Mouse (Mus musculus) heart, embryonic 11.5 days (tissue): ENCODE measurements around the gene Hivep3. TPM values are rescaled to one million over a fixed set of nuclear protein-coding genes. Genes with fewer than 3 reads are reported as not detected.

ENCODE experiments used
- ATAC-seq: fragments of 200-750 bp; cut with Nextera tagmentation; replicated peaks from 2 replicates; pipeline ENCODE4 v1.8.0; 2017; ENCODE audit warnings: moderate library complexity; ENCODE audit not compliant: insufficient number of reproducible peaks, low FRiP score, low TSS enrichment
- H3K27ac ChIP-seq: fragments of 300-500 bp; sonication (generic); 2 replicates; pipeline ENCODE4 v1.5.1; 2014; ENCODE audit warnings: mild to moderate bottlenecking, low read depth, low read length
- H3K27me3 ChIP-seq: fragments of 300-500 bp; sonication (generic); 2 replicates; pipeline ENCODE4 v1.6.1; 2014; ENCODE audit warnings: mild to moderate bottlenecking, low read length, mixed read lengths; ENCODE audit not compliant: control insufficient read depth, insufficient read depth
- H3K36me3 ChIP-seq: fragments of 300-500 bp; sonication (generic); 2 replicates; pipeline ENCODE4 v1.6.1; 2014; ENCODE audit warnings: mild to moderate bottlenecking, low read length, moderate library complexity, mixed read lengths; ENCODE audit not compliant: control insufficient read depth, insufficient read depth
- H3K4me1 ChIP-seq: fragments of 300-500 bp; sonication (generic); 2 replicates; pipeline ENCODE4 v1.6.1; 2014; ENCODE audit warnings: low read length; ENCODE audit not compliant: control insufficient read depth, insufficient read depth
- H3K4me2 ChIP-seq: fragments of 300-500 bp; sonication (generic); 2 replicates; pipeline ENCODE4 v1.6.1; 2014; ENCODE audit warnings: mild to moderate bottlenecking, moderate library complexity
- H3K4me3 ChIP-seq: fragments of 300-500 bp; sonication (generic); 2 replicates; pipeline ENCODE4 v1.5.1; 2014; ENCODE audit warnings: low read depth, low read length
- H3K9ac ChIP-seq: fragments of 300-500 bp; sonication (generic); 2 replicates; pipeline ENCODE4 v1.6.1; 2014; ENCODE audit warnings: mild to moderate bottlenecking, low read depth, low read length, moderate library complexity
- H3K9me3 ChIP-seq: fragments of 300-500 bp; sonication (generic); replicated peaks from 2 replicates; pipeline ENCODE4 v1.6.1; 2016; ENCODE audit warnings: low read length; ENCODE audit not compliant: control insufficient read depth
- WGBS: fragments of 180-500 bp; shearing (Covaris S2); extraction: QIAGEN DNeasy Blood & Tissue Kit; methylation state at CpG from one replicate; pipeline ENCODE4 v1.1.7; 2014; ENCODE audit not compliant: insufficient replicate concordance; 5-methylcytosine and 5-hydroxymethylcytosine counted together
- polyA plus RNA-seq: library from polyadenylated mRNA; unstranded; fragments of >200 nt; fragmentation: Nextera tagmentation; extraction: Ambion mirVana; gene quantifications from 2 replicates; pipeline ENCODE4 v1.2.1, GENCODE M21; 2014

Gene Hivep3
- 4.8 and 6.7 TPM in 2 replicates for polyA plus RNA-seq

DNA sequence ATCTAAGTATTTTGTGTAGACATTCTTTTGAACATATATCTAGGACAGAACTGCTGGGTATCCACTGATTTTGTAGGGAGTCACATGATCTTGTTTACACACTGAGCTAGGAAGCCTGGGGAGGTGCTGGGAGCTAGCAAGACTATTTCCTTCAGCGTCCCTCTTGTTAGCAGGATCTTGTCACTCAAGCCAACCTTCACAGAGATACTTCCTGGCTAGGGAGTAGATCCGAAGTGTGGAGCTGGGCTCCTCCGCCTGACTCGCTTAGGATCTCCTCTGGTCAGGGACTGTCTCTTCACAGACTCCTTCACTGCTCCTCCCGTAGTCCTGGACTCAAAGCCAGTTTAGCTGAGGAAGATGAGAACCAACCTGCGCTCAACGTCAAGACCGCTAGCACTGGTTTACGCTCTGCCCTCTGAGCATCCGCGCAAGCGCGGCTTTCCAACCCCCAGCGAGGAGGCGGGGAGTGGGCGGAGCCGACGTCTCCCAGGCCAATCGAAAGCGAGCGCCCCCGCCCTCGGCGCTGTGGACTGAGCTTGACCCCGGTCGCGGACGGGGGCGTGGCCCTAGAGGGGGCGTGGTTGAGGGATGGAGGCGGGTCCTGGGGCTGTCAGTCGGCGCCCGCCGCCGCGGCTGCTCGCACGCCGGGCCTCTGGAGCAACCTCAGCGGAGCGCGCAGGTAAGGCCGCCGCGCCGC is at the start of gene Hivep3:
TSS of gene Hivep3 (plus strand) at position 601 of the 697 bp plus-strand sequence.
- no peaks in the 10 kb centered on the region for H3K9me3 ChIP-seq
- peak within 1 kb of the TSS; percentile 42 for H3K27ac ChIP-seq
- peak within 1 kb of the TSS; percentile 95 for H3K4me2 ChIP-seq
- H3K4me3 ChIP-seq, result peak within 1 kb of the TSS; percentile 64
- H3K4me1 ChIP-seq, result 0 out of 2 replicates have a peak, but pooled peaks cover 2% of the 10 kb centered on the region
- peak within 1 kb of the TSS; percentile 69 for H3K9ac ChIP-seq
- peaks cover 22% of the 10 kb centered on the region for H3K27me3 ChIP-seq
- H3K36me3 ChIP-seq, result no peaks in the 10 kb centered on the region
- ATAC-seq, result peak; percentile 99
- WGBS, result under 1% methylated on average over 40 of the region's 47 CpGs

- no peaks in the 10 kb centered on the region for H3K4me1 ChIP-seq
- no peaks in the 10 kb centered on the region for H3K27me3 ChIP-seq
Measured at GRCm38 (mm10) chr4:119685746-119686145, 47.8 kb upstream of the Hivep3 start.

DNA sequence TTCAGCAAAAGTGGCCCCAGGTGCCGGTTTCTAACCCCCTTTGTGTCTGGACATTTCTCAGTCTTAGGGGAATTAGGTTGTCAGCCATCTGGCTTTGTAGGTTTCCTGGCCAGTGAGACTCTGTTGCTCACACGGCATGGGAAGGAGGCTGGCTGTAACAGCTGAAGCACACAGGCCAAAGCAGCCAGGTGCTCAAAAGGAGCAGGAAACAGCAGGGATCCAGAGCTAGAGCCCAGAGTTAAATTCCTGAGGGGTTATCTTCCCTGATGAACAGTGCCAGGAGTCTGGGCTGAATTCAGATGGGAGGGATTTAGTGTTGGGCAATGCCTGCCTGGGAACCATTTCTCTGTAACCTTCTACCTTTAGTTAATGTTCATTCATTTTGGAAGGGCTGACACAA is 35.2 kb upstream of the Hivep3 start:
- no peak overlapping the region for H3K9ac ChIP-seq
- H3K4me2 ChIP-seq, result no peak overlapping the region
- no peak overlapping the region for H3K27ac ChIP-seq
- 58% methylated on average over 2 of the region's 2 CpGs for WGBS
- H3K9me3 ChIP-seq, result 0 out of 2 replicates have a peak, but pooled peaks cover 3% of the 10 kb centered on the region
- H3K27me3 ChIP-seq, result peaks cover 2% of the 10 kb centered on the region; the same call in 1 of the 2 replicates
- H3K36me3 ChIP-seq, result no peaks in the 10 kb centered on the region
- no peak for ATAC-seq
- H3K4me1 ChIP-seq, result no peaks in the 10 kb centered on the region
- no peak overlapping the region for H3K4me3 ChIP-seq

More at GRCm38 (mm10) chr4:119685746-119686145, 47.8 kb upstream of the Hivep3 start:
- Histone ChIP-seq H3K9ac (no peak overlapping the region), H3K4me3 (no peak overlapping the region), H3K27ac (no peak overlapping the region), H3K36me3 (no peaks in the 10 kb centered on the region), H3K9me3 (no peaks in the 10 kb centered on the region), H3K4me2 (no peak overlapping the region)
- ATAC-seq, result no peak
- 65% methylated on average over 2 of the region's 2 CpGs for WGBS

DNA sequence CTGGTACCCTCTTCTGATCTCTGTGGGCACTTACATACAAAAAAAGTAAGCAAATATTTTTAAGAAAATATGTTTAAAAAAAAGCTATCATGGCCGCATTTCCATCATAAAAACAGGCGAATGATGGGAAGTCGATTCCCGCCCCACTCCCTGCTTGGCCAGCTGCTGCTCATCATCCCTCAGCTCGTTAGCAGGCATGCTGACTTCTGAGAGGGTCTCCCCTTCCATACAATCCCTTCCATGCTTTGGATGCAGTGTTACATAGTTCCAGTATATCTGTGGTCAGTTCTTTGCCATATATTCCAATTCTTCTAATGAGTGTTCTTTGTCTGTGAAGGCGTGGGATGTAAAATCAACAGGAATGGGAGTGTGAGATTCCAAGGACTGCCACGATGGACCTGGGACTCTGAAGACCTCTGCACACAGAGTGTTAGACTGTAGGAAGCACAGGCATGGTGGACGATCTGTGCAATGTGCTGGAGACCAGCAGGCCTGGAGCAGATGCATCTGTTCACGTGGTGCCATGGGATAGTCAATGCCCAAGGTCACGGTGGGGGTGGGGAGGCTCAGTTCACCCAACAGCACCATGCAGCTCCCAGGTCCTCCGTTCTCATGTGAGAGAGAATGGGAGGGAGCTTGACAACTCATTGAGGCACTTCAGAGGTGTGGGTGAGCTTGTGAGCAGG is 32.2 kb upstream of the Hivep3 start:
- Histone ChIP-seq H3K27ac (no peak overlapping the region), H3K9me3 (0 out of 2 replicates have a peak, but pooled peaks cover 3% of the 10 kb centered on the region), H3K9ac (no peak overlapping the region), H3K4me1 (no peaks in the 10 kb centered on the region), H3K4me3 (no peak overlapping the region), H3K36me3 (no peaks in the 10 kb centered on the region), H3K27me3 (peaks cover 2% of the 10 kb centered on the region; the same call in 1 of the 2 replicates), H3K4me2 (no peak overlapping the region)
- 82% methylated on average over 11 of the region's 11 CpGs for WGBS
- no peak for ATAC-seq

DNA sequence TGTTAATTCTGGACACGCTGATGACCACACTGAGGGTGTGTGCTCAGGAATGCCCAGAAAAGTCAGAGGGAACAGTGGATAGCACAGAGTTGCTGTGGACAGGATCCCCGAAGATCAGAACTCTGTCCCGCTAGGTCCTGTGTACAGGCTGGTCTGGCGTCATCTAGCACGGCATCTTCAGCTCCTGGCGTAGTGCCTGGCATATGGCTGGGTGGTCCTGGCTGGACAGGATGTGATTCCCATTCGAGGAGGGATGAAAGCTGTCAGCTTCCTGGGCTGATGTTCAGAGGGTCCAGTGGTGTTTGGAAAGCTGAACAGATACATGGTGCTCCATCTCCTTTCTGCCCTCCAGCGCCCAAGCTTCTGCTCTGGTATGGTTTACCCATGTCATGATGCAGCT is 29.6 kb upstream of the Hivep3 start:
- WGBS, result 77% methylated on average over 8 of the region's 8 CpGs
- no peak overlapping the region for H3K9ac ChIP-seq
- H3K27ac ChIP-seq, result no peak overlapping the region
- H3K4me1 ChIP-seq, result no peaks in the 10 kb centered on the region
- no peaks in the 10 kb centered on the region for H3K36me3 ChIP-seq
- 0 out of 2 replicates have a peak, but pooled peaks cover 3% of the 10 kb centered on the region for H3K9me3 ChIP-seq
- ATAC-seq, result no peak
- peaks cover 2% of the 10 kb centered on the region; the same call in 1 of the 2 replicates for H3K27me3 ChIP-seq
- no peak overlapping the region for H3K4me3 ChIP-seq
- no peak overlapping the region for H3K4me2 ChIP-seq

GRCm38 (mm10) chr4:119707326-119707725 is 26.3 kb upstream of the Hivep3 start:
- ATAC-seq, result no peak
- 75% methylated on average over 5 of the region's 5 CpGs for WGBS
- Histone ChIP-seq H3K9ac (no peak overlapping the region), H3K9me3 (no peaks in the 10 kb centered on the region), H3K27me3 (peaks cover 2% of the 10 kb centered on the region; the same call in 1 of the 2 replicates), H3K4me3 (no peak overlapping the region), H3K27ac (no peak overlapping the region), H3K36me3 (no peaks in the 10 kb centered on the region), H3K4me2 (no peak overlapping the region), H3K4me1 (no peaks in the 10 kb centered on the region)

DNA sequence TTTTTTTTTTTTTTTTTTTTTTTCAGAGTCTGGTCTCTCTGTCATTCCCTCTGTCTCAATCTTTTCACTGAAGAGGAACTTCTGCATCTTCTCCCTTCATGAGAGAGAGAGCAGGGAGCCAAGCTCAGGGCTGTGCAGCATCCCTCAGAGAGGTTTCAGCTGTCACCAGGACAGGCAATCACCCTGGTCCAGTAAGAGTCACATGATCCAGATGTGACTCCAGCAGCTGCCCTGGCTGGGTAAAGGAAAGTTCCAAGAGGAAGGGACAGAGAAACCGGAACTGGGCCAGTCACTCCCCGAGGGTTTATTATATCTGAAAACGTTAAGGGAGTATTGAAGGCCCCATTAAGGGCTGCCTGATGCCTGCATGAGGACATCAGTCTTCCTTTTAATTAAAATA is 25.8 kb upstream of the Hivep3 start:
- WGBS, result 47% methylated on average over 3 of the region's 3 CpGs
- no peak for ATAC-seq
- Histone ChIP-seq H3K36me3 (no peaks in the 10 kb centered on the region), H3K4me3 (no peak overlapping the region), H3K4me2 (no peak overlapping the region), H3K27me3 (peaks cover 2% of the 10 kb centered on the region; the same call in 1 of the 2 replicates), H3K4me1 (no peaks in the 10 kb centered on the region), H3K27ac (no peak overlapping the region), H3K9ac (no peak overlapping the region), H3K9me3 (no peaks in the 10 kb centered on the region)

- H3K9ac ChIP-seq, result no peak overlapping the region
- no peak overlapping the region for H3K4me3 ChIP-seq
- H3K4me2 ChIP-seq, result no peak overlapping the region
- no peaks in the 10 kb centered on the region for H3K4me1 ChIP-seq
- 64% methylated on average over 4 of the region's 4 CpGs for WGBS
- H3K9me3 ChIP-seq, result no peaks in the 10 kb centered on the region
- no peak for ATAC-seq
- H3K27me3 ChIP-seq, result no peaks in the 10 kb centered on the region
- no peaks in the 10 kb centered on the region for H3K36me3 ChIP-seq
- H3K27ac ChIP-seq, result no peak overlapping the region
Measured at GRCm38 (mm10) chr4:119710208-119710607, 23.4 kb upstream of the Hivep3 start.
